Mouse (Mus musculus) limb, embryonic 12.5 days (tissue): Measurements from ENCODE around the gene Tpo. TPM values are rescaled to one million over a fixed set of nuclear protein-coding genes. Genes with fewer than 3 reads are reported as not detected.

Source experiments
- ATAC-seq: fragments of 200-750 bp; cut with Nextera tagmentation; 2 replicates; pipeline ENCODE4 v1.8.0; 2017; ENCODE audit warnings: low read depth, moderate TSS enrichment; ENCODE audit not compliant: insufficient number of reproducible peaks, insufficient read depth, low FRiP score, low TSS enrichment
- H3K27ac ChIP-seq: fragments of 300-500 bp; sonication (generic); 2 replicates; pipeline ENCODE4 v1.5.1; 2016; ENCODE audit warnings: mild to moderate bottlenecking, moderate library complexity
- H3K27me3 ChIP-seq: fragments of 300-500 bp; sonication (generic); 2 replicates; pipeline ENCODE4 v1.6.1; 2016; ENCODE audit warnings: mild to moderate bottlenecking, moderate library complexity
- H3K36me3 ChIP-seq: fragments of 300-500 bp; sonication (generic); 2 replicates; pipeline ENCODE4 v1.6.1; 2016; ENCODE audit warnings: mild to moderate bottlenecking, moderate library complexity
- H3K4me1 ChIP-seq: fragments of 300-500 bp; sonication (generic); replicated peaks from 2 replicates; pipeline ENCODE4 v1.6.1; 2016
- H3K4me2 ChIP-seq: fragments of 300-500 bp; sonication (generic); 2 replicates; pipeline ENCODE4 v1.6.1; 2016; ENCODE audit warnings: mild to moderate bottlenecking, moderate library complexity
- H3K4me3 ChIP-seq: fragments of 300-500 bp; sonication (generic); replicated peaks from 2 replicates; pipeline ENCODE4 v1.5.1; 2016; ENCODE audit warnings: mild to moderate bottlenecking
- H3K9ac ChIP-seq: fragments of 300-500 bp; sonication (generic); replicated peaks from 2 replicates; pipeline ENCODE4 v1.6.1; 2016; ENCODE audit warnings: mild to moderate bottlenecking, moderate library complexity
- H3K9me3 ChIP-seq: fragments of 300-500 bp; sonication (generic); 2 replicates; pipeline ENCODE4 v1.6.1; 2016; ENCODE audit warnings: mild to moderate bottlenecking, moderate library complexity
- WGBS: fragments of 180-500 bp; shearing (Covaris S2); methylation state at CpG from one replicate; pipeline ENCODE4 v1.1.7; 2016; 5-methylcytosine and 5-hydroxymethylcytosine counted together
- polyA plus RNA-seq: library from polyadenylated mRNA; unstranded; fragments of >200 nt; fragmentation: Nextera tagmentation; extraction: Ambion mirVana; gene quantifications from 2 replicates; pipeline ENCODE4 v1.2.1, GENCODE M21; 2016

Gene Tpo
- polyA plus RNA-seq, 1 experiment from 2014 or later: not detected

DNA sequence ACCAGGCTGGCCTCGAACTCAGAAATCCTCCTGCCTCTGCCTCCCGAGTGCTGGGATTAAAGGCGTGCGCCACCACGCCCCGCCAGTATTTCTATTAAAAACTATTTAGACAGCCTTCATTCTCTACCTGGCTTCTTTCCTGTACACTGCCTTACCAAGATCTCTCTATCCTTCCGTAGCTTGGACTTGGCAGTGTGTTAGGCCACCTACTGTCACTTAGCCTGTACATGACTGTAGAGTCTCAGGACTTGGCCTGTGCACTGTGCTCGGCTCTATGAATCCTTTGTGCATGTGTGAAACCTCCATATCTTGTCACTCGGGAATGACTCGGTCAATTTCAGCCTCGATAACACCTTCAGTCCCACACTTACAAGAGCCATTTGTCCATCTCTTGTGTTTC, 55.4 kb downstream of the Tpo start:
- 94% methylated on average over 11 of the region's 11 CpGs for WGBS
- no peaks in the 10 kb centered on the region for H3K36me3 ChIP-seq
- no peak for ATAC-seq
- H3K9me3 ChIP-seq: 0 out of 2 replicates have a peak, but pooled peaks cover 11% of the 10 kb centered on the region
- H3K4me3 ChIP-seq: no peak overlapping the region
- no peak overlapping the region for H3K27ac ChIP-seq
- H3K4me1 ChIP-seq: no peaks in the 10 kb centered on the region
- H3K27me3 ChIP-seq: no peaks in the 10 kb centered on the region
- no peak overlapping the region for H3K9ac ChIP-seq
- H3K4me2 ChIP-seq: no peak overlapping the region

DNA sequence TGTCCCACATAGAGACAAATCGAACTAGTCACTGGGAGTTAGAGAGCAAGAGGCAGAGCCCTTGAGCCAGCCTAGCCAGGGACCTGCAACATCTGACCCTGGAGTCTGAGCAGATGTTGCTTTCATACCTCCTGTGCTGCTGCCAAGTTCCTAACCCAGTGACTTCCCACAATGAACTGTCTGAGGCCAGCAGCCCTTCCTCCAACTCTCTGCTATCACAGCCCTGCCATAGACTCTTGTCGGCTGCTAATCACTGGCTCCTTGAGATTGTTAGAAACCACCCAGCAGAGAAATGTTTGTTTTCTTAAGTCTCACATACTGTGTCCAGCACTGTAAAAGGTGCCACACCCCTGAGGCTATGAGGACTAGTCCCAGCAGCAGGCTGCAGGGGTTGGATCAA, 56.1 kb downstream of the Tpo start:
- Histone ChIP-seq H3K36me3 (no peaks in the 10 kb centered on the region), H3K27me3 (no peaks in the 10 kb centered on the region), H3K4me3 (no peak overlapping the region), H3K4me2 (no peak overlapping the region), H3K4me1 (no peaks in the 10 kb centered on the region), H3K9me3 (0 out of 2 replicates have a peak, but pooled peaks cover 11% of the 10 kb centered on the region), H3K9ac (no peak overlapping the region), H3K27ac (no peak overlapping the region)
- ATAC-seq: no peak
- WGBS: 43% methylated on average over 2 of the region's 2 CpGs

DNA sequence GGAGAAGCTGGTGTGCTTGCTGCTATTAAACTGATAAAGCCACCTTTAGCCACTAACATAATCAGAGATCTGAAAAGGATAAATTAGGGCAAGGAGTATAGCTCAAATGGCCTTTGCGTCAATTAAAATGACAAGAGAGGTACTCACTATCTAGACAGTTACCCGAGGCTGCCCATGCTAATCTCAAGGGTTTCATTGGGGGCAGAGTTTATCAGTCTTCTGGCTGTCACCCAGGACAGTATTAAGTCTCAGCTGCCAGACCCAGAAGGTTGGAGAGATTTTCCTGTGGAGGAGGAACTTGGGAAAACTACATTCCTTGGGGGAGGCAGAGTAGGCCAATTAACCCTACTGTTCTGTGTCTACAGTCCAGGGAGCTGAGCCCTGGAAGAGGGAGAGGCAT, 63.1 kb downstream of the Tpo start:
- no peak overlapping the region for H3K4me3 ChIP-seq
- H3K4me2 ChIP-seq: no peak overlapping the region
- ATAC-seq: no peak
- H3K9ac ChIP-seq: no peak overlapping the region
- WGBS: 47% methylated on average over 2 of the region's 2 CpGs
- no peak overlapping the region for H3K27ac ChIP-seq
- H3K36me3 ChIP-seq: no peaks in the 10 kb centered on the region
- H3K9me3 ChIP-seq: no peaks in the 10 kb centered on the region
- H3K4me1 ChIP-seq: peaks cover 7% of the 10 kb centered on the region; the same call in 1 of the 2 replicates
- H3K27me3 ChIP-seq: no peaks in the 10 kb centered on the region

DNA sequence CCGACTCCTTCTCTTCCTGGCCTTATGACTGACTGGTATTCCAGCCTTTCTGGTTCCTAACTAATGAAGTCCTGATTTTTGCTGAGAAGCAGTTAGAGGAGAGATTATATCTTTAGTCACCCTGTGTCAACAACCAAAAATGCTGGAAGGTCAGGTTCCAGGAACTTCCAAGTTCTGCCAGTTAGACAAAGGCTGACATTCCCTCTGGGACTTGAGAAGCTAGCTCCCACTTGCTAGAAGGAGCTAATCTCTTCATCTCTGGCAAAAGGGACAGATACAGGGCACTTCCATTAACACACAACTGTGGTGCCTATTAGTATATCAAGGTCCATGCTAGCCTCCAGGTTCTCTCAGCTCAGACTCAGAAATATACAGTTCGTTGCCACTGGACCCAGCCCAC, 64.6 kb downstream of the Tpo start:
- no peak overlapping the region for H3K4me2 ChIP-seq
- ATAC-seq: no peak
- no peaks in the 10 kb centered on the region for H3K9me3 ChIP-seq
- H3K4me3 ChIP-seq: no peak overlapping the region
- H3K36me3 ChIP-seq: no peaks in the 10 kb centered on the region
- WGBS: 85% methylated on average over 2 of the region's 2 CpGs
- no peaks in the 10 kb centered on the region for H3K27me3 ChIP-seq
- H3K4me1 ChIP-seq: peaks cover 7% of the 10 kb centered on the region; the same call in 1 of the 2 replicates
- H3K9ac ChIP-seq: no peak overlapping the region
- no peak overlapping the region for H3K27ac ChIP-seq

DNA sequence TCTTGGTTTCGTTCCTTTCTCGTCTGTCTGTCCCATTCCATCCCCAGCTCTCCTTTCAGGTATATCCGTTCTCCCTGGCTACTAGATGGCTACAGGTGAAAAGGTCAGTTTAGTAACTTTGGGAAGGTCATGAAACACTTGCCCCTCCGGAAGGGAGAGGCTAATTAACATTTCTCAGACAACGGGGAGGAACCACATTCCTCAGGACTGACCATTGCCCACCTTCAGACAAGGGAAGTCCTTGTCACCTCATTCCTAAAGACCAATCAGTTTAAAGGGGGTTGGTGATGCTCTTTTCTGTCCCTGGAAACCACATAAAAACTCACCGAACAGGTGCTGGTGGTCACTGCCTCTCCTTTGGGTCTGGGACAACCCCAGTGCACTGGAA, 70.3 kb downstream of the Tpo start:
- ATAC-seq: no peak
- Histone ChIP-seq H3K36me3 (no peaks in the 10 kb centered on the region), H3K27ac (no peak overlapping the region), H3K9me3 (no peaks in the 10 kb centered on the region), H3K4me3 (no peak overlapping the region), H3K4me2 (no peak overlapping the region), H3K9ac (no peak overlapping the region), H3K4me1 (peaks cover 6% of the 10 kb centered on the region; the same call in 1 of the 2 replicates), H3K27me3 (peaks cover 9% of the 10 kb centered on the region)
- WGBS: 35% methylated on average over 6 of the region's 6 CpGs

DNA sequence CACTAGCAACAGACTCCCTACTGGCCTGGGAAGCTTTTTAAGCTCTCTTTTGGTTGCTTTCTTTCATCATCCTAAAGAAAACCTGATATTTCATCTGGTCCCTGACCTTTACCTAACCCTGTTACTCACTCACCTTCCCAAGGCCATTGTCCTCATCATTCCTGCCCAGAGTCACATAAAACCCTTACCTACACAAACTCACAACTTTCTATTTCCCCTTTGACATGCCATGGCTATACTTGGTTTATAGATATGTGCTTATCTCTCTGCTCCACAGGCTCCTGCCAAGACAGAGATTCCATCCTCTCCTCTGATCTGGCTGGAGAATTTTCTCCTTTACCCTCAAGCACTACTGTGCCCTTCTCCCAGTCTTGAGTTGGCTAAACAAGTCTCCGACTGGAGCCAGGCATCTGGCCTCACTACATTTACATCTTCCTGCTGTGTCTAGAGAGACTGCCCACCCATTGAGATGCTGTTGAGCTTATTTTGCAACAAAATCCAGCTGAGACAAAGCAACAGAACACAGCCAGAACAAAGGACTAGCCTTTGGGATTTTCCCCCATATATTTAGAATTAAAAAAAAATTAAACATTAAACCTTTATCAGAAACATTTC, 70.8 kb downstream of the Tpo start:
- Histone ChIP-seq H3K4me3 (no peak overlapping the region), H3K9me3 (no peaks in the 10 kb centered on the region), H3K4me1 (peaks cover 6% of the 10 kb centered on the region; the same call in 1 of the 2 replicates), H3K9ac (no peak overlapping the region), H3K27me3 (peaks cover 9% of the 10 kb centered on the region), H3K4me2 (no peak overlapping the region), H3K27ac (no peak overlapping the region), H3K36me3 (no peaks in the 10 kb centered on the region)
- 28% methylated on average over 1 of the region's 1 CpGs for WGBS
- no peak for ATAC-seq

DNA sequence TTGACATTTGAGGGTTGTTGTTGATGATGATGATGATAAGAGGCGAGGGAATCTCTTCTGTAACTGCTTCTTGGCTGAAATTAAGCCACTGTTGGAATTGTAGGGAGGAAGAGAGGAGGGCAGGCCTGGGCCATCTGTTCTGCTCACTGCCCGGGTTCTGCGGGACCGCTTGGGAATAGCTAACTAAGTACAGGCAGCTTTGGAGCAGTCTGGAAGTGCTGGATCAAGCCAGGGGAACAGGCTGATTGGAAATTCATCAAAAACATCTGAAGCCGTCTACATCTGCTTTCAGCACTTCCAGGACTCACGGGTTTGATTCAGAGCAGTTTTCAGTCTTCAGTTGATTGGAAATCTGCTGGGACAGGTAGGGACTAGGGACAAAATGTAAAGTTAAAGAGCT, 74.4 kb downstream of the Tpo start:
- Histone ChIP-seq H3K27ac (no peak overlapping the region), H3K9me3 (no peaks in the 10 kb centered on the region), H3K9ac (no peak overlapping the region), H3K27me3 (peaks cover 9% of the 10 kb centered on the region), H3K36me3 (no peaks in the 10 kb centered on the region), H3K4me2 (no peak overlapping the region), H3K4me1 (peaks cover 6% of the 10 kb centered on the region; the same call in 1 of the 2 replicates), H3K4me3 (no peak overlapping the region)
- WGBS: 18% methylated on average over 6 of the region's 6 CpGs
- no peak for ATAC-seq

DNA sequence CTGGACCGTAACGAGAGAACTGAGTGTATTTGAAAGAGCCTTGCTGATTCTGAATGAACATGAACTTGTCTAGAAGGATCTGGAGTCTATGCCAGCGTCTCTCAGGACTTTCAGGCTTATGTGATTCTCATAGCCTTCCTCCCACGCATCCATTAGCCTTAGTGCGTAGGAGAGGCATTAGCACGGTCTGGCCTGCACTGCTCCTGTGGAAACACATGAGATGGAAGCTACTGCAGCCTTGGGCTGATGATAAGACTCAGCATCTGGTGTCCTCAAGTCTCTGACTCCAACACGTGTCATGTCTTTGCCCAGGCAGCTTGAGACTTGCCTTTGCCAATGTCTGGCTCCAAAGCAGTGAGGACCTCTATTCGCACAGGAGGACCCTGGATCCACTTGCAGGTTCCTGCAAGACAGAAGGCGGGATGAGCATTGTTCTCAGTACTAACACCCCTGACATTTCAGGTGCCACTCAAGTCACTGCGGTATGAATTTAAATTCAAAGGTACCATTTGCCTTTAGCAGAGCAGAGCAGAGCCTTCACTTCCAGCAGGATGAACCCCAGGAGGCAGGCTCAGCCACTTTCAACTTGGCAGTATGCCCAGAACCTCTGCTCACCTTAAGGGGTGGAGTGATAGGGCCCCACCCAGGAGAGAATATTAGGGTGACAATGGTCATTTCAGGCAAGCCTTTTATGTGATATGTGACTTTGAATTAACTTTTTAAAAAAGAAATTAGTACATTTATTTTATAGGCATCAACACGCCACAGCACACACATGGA, 77.5 kb downstream of the Tpo start:
- Histone ChIP-seq H3K4me1 (peaks cover 6% of the 10 kb centered on the region; the same call in 1 of the 2 replicates), H3K27ac (no peak overlapping the region), H3K27me3 (no peaks in the 10 kb centered on the region; the same call in 1 of the 2 replicates), H3K4me3 (no peak overlapping the region), H3K9me3 (no peaks in the 10 kb centered on the region), H3K4me2 (no peak overlapping the region), H3K36me3 (no peaks in the 10 kb centered on the region), H3K9ac (no peak overlapping the region)
- WGBS: 84% methylated on average over 11 of the region's 11 CpGs
- ATAC-seq: no peak

DNA sequence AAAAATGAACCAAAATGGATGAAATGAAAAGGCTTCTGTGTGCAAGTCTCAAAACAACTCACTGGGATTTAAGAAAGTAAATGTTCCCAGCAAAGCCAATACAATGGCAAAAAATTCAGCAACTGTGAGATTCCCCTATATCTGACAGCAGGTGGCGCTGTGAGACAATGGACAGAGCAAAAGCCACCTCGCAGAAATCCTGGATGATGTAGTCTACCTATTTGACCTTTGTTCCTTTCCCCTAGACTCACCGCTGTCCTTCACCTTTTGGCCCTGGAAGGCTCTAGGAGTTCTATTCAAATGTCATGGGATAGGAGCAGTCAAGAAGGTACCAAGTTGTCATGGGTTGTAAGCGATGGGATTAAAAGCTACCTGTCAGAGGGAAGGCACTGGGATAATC, 82.2 kb downstream of the Tpo start:
- no peaks in the 10 kb centered on the region for H3K36me3 ChIP-seq
- H3K27me3 ChIP-seq: peaks cover 10% of the 10 kb centered on the region; the same call in 1 of the 2 replicates
- no peak overlapping the region for H3K27ac ChIP-seq
- 16% methylated on average over 4 of the region's 4 CpGs for WGBS
- H3K9me3 ChIP-seq: no peaks in the 10 kb centered on the region
- no peaks in the 10 kb centered on the region for H3K4me1 ChIP-seq
- no peak overlapping the region for H3K4me2 ChIP-seq
- no peak overlapping the region for H3K4me3 ChIP-seq
- no peak overlapping the region for H3K9ac ChIP-seq
- ATAC-seq: no peak

DNA sequence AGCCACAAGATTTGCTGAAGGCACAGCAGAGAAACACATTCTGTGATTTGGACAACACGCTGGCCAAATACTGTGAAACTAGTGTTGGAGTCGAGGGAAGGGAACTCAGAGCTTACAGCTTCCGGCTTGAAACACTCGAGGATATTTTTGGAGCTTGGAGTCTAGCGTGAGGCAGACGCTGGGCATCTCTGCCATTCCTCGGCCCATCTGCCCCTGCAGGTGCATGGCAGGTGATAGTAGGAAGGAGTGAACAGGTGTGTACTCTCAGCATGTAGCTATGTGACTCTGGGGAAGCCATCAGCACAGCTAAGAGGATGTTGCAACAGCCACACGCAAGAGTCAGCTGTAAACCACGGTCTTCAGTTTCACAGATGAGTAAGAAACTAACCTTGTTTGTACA, 82.6 kb downstream of the Tpo start:
- no peak overlapping the region for H3K9ac ChIP-seq
- no peak overlapping the region for H3K4me3 ChIP-seq
- no peaks in the 10 kb centered on the region for H3K4me1 ChIP-seq
- no peak overlapping the region for H3K27ac ChIP-seq
- no peak overlapping the region for H3K4me2 ChIP-seq
- 82% methylated on average over 9 of the region's 9 CpGs for WGBS
- peaks cover 10% of the 10 kb centered on the region; the same call in 1 of the 2 replicates for H3K27me3 ChIP-seq
- H3K36me3 ChIP-seq: no peaks in the 10 kb centered on the region
- H3K9me3 ChIP-seq: no peaks in the 10 kb centered on the region
- no peak for ATAC-seq

DNA sequence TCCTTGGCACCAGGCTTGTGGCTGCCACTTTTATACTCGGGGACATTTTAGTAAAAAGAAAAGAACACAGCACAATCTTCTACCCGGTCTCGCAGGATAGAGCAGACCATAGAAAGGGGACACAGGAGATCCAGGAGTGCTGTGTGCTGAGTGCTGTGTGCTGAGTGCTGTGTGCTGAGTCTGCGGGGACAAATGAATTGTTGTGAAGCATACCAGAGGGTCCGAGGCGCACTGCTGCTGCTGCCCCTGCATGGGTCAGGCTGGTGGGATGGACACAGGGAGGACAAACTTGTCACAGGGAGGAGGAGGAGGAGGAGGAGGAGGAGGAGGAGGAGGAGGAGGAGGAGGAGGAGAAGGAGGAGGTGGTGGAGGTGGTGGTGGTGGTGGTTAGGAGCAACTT, 83.6 kb downstream of the Tpo start:
- H3K4me3 ChIP-seq: no peak overlapping the region
- H3K36me3 ChIP-seq: no peaks in the 10 kb centered on the region
- H3K27ac ChIP-seq: no peak overlapping the region
- H3K4me2 ChIP-seq: no peak overlapping the region
- ATAC-seq: no peak
- H3K9ac ChIP-seq: no peak overlapping the region
- 83% methylated on average over 6 of the region's 6 CpGs for WGBS
- H3K9me3 ChIP-seq: no peaks in the 10 kb centered on the region
- peaks cover 10% of the 10 kb centered on the region; the same call in 1 of the 2 replicates for H3K27me3 ChIP-seq
- no peaks in the 10 kb centered on the region for H3K4me1 ChIP-seq
